Mouse (Mus musculus) forebrain, postnatal 0 days (tissue): ENCODE data around the gene Tmem135. TPM values are rescaled to one million over a fixed set of nuclear protein-coding genes. Genes with fewer than 3 reads are reported as not detected.

ENCODE experiments used
- ATAC-seq: fragments of 200-750 bp; cut with Nextera tagmentation; 2 replicates; pipeline ENCODE4 v1.8.0; 2017; ENCODE audit warnings: mild to moderate bottlenecking, moderate library complexity
- DNase-seq: peaks from one replicate; pipeline ENCODE4 v3.0.0-alpha.2; 2015
- H3K27ac ChIP-seq: fragments of 300-500 bp; sonication (generic); 2 replicates; pipeline ENCODE4 v1.5.1; 2014; ENCODE audit warnings: low read depth, mild to moderate bottlenecking, antibody characterized with exemption, low read length, moderate library complexity, mixed read lengths
- H3K27me3 ChIP-seq: fragments of 300-500 bp; sonication (generic); 2 replicates; pipeline ENCODE4 v1.6.1; 2014; ENCODE audit warnings: mild to moderate bottlenecking, low read length, mixed read lengths; ENCODE audit not compliant: insufficient read depth
- H3K36me3 ChIP-seq: fragments of 300-500 bp; sonication (generic); 2 replicates; pipeline ENCODE4 v1.6.1; 2014; ENCODE audit warnings: mild to moderate bottlenecking, moderate library complexity; ENCODE audit not compliant: insufficient read depth
- H3K4me1 ChIP-seq: fragments of 300-500 bp; sonication (generic); 2 replicates; pipeline ENCODE4 v1.6.1; 2014; ENCODE audit warnings: antibody characterized with exemption; ENCODE audit not compliant: insufficient read depth
- H3K4me2 ChIP-seq: fragments of 300-500 bp; sonication (generic); 2 replicates; pipeline ENCODE4 v1.6.1; 2014; ENCODE audit warnings: low read depth, mild to moderate bottlenecking, moderate library complexity
- H3K4me3 ChIP-seq: fragments of 300-500 bp; sonication (generic); 2 replicates; pipeline ENCODE4 v1.5.1; 2014; ENCODE audit warnings: low read depth, low read length, mixed read lengths
- H3K9ac ChIP-seq: fragments of 300-500 bp; sonication (generic); 2 replicates; pipeline ENCODE4 v1.6.1; 2014; ENCODE audit warnings: mild to moderate bottlenecking
- H3K9me3 ChIP-seq: fragments of 300-500 bp; sonication (generic); 2 replicates; pipeline ENCODE4 v1.6.1; 2016; ENCODE audit warnings: low read length
- CTCF ChIP-seq: sonication (generic); IDR thresholded peaks from 2 replicates; pipeline ENCODE4 v1.5.1; 2016; ENCODE audit warnings: antibody characterized with exemption, control low read depth, low read depth
- WGBS: fragments of 180-500 bp; shearing (Covaris S2); extraction: QIAGEN DNeasy Blood & Tissue Kit; methylation state at CpG from one replicate; pipeline ENCODE4 v1.1.7; 2014; 5-methylcytosine and 5-hydroxymethylcytosine counted together
- polyA plus RNA-seq: library from polyadenylated mRNA; unstranded; fragments of >200 nt; fragmentation: Nextera tagmentation; extraction: Ambion mirVana; gene quantifications from 2 replicates; pipeline ENCODE4 v1.2.1, GENCODE M21; 2015
- total RNA-seq: library from RNA; depleted of rRNA; stranded (reverse); fragments of >200 nt; gene quantifications from 2 replicates; pipeline ENCODE4 v1.2.3, GENCODE M21; 2014

The Tmem135 gene
- total and polyA plus RNA-seq, 2 experiments from 2014 or later = 23.2 to 27.9 TPM

DNA sequence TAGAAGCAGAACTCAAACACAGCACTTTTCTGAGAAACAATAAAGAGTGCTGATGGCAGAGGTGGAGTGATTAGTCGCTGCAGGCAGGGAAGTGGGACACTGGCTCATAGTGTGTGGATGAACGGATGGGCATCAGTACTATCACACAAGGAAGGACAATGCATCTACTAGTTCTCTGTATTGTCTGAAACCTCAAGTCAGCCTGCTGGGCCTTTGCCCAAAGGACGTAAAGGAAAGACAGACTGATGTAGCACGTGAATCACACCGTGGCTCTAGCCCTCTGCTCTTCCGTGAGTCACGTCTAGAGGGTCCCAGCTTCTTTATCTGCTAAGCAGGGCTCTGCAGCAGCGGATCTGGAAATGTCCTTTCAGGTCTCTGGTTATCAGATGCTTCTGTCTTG is 7.6 kb downstream of the Tmem135 start:
- no peak for TF ChIP-seq CTCF
- no peak for ATAC-seq
- no peak overlapping the region for H3K4me2 ChIP-seq
- no peak for DNase-seq
- 73% methylated on average over 8 of the region's 8 CpGs for WGBS
- H3K4me3 ChIP-seq = no peak overlapping the region
- H3K27ac ChIP-seq = no peak overlapping the region
- no peaks in the 10 kb centered on the region for H3K36me3 ChIP-seq
- peaks cover 5% of the 10 kb centered on the region; the same call in 1 of the 2 replicates for H3K9me3 ChIP-seq
- H3K4me1 ChIP-seq = no peaks in the 10 kb centered on the region
- H3K9ac ChIP-seq = no peak overlapping the region
- no peaks in the 10 kb centered on the region for H3K27me3 ChIP-seq

DNA sequence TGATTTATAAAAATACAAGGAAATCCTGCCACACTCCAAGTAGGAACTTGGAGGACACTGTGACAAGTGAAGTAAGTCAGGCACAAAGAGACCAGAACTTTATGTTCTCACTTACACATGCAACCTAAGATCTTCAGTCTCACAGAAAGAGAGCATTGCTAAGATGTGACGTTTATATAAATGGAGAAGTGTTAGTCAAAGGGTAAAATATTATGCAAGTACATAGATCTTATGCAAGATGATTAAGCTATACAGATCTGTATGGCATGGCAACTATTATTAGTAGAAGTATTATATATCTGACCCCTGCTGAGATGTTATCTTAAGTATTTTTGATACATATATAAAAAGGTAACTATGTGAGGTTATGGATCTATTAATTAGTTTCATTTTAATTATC is 8.6 kb downstream of the Tmem135 start:
- H3K27ac ChIP-seq = no peak overlapping the region
- no peak for DNase-seq
- no peaks in the 10 kb centered on the region for H3K36me3 ChIP-seq
- peaks cover 5% of the 10 kb centered on the region; the same call in 1 of the 2 replicates for H3K9me3 ChIP-seq
- no peak overlapping the region for H3K9ac ChIP-seq
- H3K4me3 ChIP-seq = no peak overlapping the region
- ATAC-seq = no peak
- TF ChIP-seq CTCF = no peak
- no peak overlapping the region for H3K4me2 ChIP-seq
- 83% methylated on average over 1 of the region's 1 CpGs for WGBS
- H3K27me3 ChIP-seq = no peaks in the 10 kb centered on the region
- no peaks in the 10 kb centered on the region for H3K4me1 ChIP-seq

DNA sequence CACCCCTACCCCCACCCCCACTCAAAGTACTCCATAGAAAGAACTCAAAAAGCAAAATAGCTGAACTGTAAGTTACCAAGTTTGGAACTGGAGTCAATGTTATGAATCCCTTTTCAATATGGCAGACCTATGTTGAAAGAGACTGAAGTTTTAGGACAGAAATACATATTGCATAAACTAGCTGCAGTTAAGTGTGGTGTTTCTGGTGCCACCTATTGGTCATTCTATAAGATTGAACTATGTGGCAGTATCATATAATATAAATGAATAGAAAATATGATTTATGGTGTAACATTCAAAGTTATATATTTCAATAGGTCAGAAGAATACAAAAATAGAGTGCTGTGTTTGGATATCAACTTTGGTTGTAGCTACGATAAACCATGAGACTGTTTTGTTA is 11.2 kb downstream of the Tmem135 start:
- Histone ChIP-seq H3K4me2 (no peak overlapping the region), H3K27ac (no peak overlapping the region), H3K9ac (no peak overlapping the region), H3K4me1 (no peaks in the 10 kb centered on the region), H3K36me3 (no peaks in the 10 kb centered on the region), H3K9me3 (peaks cover 5% of the 10 kb centered on the region; the same call in 1 of the 2 replicates), H3K27me3 (no peaks in the 10 kb centered on the region), H3K4me3 (no peak overlapping the region)
- ATAC-seq (no peak), DNase-seq (no peak)
- 0 out of 2 replicates have a peak, but pooled peaks have one; percentile 27 for TF ChIP-seq CTCF
- WGBS = 98% methylated on average over 1 of the region's 1 CpGs

DNA sequence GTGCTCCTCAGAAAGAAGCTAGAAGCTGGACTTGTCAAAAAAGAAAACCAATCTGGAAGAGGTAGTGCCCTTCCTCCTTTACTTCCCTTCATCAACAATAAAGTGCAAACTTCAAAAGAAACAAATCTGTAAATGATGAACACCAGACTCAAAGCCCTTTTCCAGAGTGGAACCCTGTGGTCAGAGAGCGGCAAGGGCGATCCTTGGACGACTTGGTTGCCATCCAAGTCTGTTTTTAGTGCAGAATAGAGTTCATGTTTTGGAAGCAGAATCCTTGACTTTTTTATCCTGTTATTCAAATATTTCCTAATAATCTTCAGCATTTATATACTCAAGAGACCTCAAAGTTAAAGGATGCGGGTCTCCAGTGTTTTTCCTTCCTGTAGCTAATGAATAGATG is 11.6 kb downstream of the Tmem135 start:
- H3K36me3 ChIP-seq = no peaks in the 10 kb centered on the region
- no peak overlapping the region for H3K27ac ChIP-seq
- DNase-seq (no peak), ATAC-seq (no peak)
- no peak overlapping the region for H3K4me2 ChIP-seq
- H3K9me3 ChIP-seq = peaks cover 5% of the 10 kb centered on the region; the same call in 1 of the 2 replicates
- H3K4me3 ChIP-seq = no peak overlapping the region
- 70% methylated on average over 4 of the region's 4 CpGs for WGBS
- H3K27me3 ChIP-seq = no peaks in the 10 kb centered on the region
- TF ChIP-seq CTCF = no peak
- H3K9ac ChIP-seq = no peak overlapping the region
- H3K4me1 ChIP-seq = no peaks in the 10 kb centered on the region

DNA sequence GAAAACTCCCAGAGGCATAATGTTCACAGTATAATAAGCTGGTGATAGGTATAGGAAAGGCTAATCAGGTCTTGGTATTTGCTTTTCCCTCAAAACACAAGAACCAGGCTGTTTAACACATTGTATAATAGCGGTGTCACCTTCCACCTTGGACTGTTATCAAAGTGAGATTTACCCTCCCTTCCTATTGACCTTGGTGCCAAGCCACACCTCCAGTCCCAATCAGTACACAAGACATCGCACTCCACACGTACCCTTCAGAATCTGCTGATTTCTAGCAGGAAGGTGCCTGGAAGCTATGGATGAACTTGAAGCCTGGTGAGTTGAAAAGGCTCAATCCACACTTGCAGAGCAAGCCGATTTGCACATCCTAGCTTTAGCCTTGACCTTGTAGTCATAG is 12.2 kb downstream of the Tmem135 start:
- no peak overlapping the region for H3K27ac ChIP-seq
- 69% methylated on average over 4 of the region's 4 CpGs for WGBS
- no peak for TF ChIP-seq CTCF
- ATAC-seq = no peak
- no peak overlapping the region for H3K9ac ChIP-seq
- H3K4me1 ChIP-seq = no peaks in the 10 kb centered on the region
- H3K4me2 ChIP-seq = no peak overlapping the region
- H3K9me3 ChIP-seq = peaks cover 5% of the 10 kb centered on the region; the same call in 1 of the 2 replicates
- no peak for DNase-seq
- H3K27me3 ChIP-seq = no peaks in the 10 kb centered on the region
- no peaks in the 10 kb centered on the region for H3K36me3 ChIP-seq
- H3K4me3 ChIP-seq = no peak overlapping the region

DNA sequence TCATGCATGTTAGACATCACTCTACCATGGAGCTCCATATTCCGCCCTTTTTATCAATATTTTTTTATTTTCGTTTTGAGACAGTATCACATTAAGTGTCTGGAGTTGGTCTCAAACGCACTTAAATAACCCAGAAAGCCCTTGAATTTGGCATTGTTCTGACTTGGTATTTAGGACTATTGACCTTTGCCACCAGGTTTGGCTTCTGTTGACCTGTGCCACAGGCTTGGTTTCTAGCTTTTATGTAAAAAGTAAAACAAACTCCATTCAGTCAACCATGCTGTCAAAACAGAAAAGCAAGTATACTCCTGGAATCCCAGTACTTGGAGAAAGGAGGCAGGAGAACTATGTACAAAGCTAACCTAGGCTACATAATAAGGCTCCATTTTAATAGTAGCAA is 12.7 kb downstream of the Tmem135 start:
- WGBS = 86% methylated on average over 3 of the region's 3 CpGs
- H3K27ac ChIP-seq = no peak overlapping the region
- TF ChIP-seq CTCF = no peak
- no peaks in the 10 kb centered on the region for H3K36me3 ChIP-seq
- DNase-seq = no peak
- H3K27me3 ChIP-seq = no peaks in the 10 kb centered on the region
- no peak overlapping the region for H3K9ac ChIP-seq
- no peak for ATAC-seq
- H3K4me1 ChIP-seq = no peaks in the 10 kb centered on the region
- H3K4me3 ChIP-seq = no peak overlapping the region
- no peak overlapping the region for H3K4me2 ChIP-seq
- H3K9me3 ChIP-seq = peaks cover 5% of the 10 kb centered on the region; the same call in 1 of the 2 replicates

DNA sequence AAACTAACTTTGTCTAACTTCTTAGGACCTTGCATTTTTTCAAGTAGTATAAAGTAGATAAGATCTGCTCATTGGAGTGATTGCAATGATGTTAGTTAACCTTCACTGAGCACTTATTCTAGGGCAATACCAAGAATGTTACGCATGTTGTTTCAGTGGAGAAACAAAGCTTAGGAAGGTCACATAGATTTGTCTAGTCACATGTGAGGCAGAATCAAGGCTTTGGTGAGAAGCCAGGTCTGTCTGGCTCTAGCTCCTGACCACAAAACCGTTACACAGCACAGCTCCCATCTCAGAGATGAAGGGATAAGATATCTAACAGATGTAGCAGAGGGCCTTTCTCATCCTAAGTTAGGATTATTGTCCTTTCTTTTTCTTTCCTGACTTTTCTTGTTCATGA is 13.4 kb downstream of the Tmem135 start:
- Histone ChIP-seq H3K4me1 (no peaks in the 10 kb centered on the region), H3K27me3 (no peaks in the 10 kb centered on the region), H3K36me3 (no peaks in the 10 kb centered on the region), H3K4me2 (no peak overlapping the region), H3K9ac (no peak overlapping the region), H3K27ac (no peak overlapping the region), H3K9me3 (peaks cover 5% of the 10 kb centered on the region; the same call in 1 of the 2 replicates), H3K4me3 (no peak overlapping the region)
- ATAC-seq = no peak
- TF ChIP-seq CTCF = no peak
- 81% methylated on average over 2 of the region's 2 CpGs for WGBS
- DNase-seq = no peak
